13 mouse cellular contexts compared by ENCODE assay signal in genomic region chr8:47764068-47764467, GRCm38 (mm10). TPM values are rescaled to one million over a fixed set of nuclear protein-coding genes. Genes with fewer than 3 reads are reported as not detected.
DNase-seq lines count a peak whose midpoint lies in the region; ATAC-seq and TF ChIP-seq lines count a peak whose summit lies in the region.
"Had no signal": no experiment of that assay in that cellular context is flagged by ENCODE, and none has a peak within 500 bp of the region (broad histone marks: within the 10 kb centered on the region; RNA-seq: fewer than 3 reads in every experiment).

No protein-coding gene starts in this region.

- H3K9me3 ChIP-seq in heart, embryonic 12.5 days (replicated peaks): no peaks in the 10 kb centered on the region
- no peaks in the 10 kb centered on the region for H3K9me3 ChIP-seq in ES-Bruce4 (replicated peaks; ENCODE audit: control insufficient read depth, insufficient read depth, low read length, poor library complexity, severe bottlenecking)
- no peaks in the 10 kb centered on the region for H3K9me3 ChIP-seq in hindbrain, embryonic 15.5 days

- TF ChIP-seq POLR2A in ES-Bruce4 (IDR thresholded peaks at IDR 0.05; ENCODE audit: insufficient read depth, low read length): no peak

- no peak for DNase-seq in heart, postnatal 14 days
- DNase-seq in lung, postnatal 14 days: peak; percentile 18
- DNase-seq in left cerebral cortex, postnatal 10 days (ENCODE audit: extremely low spot score in 1 of 2, low spot score in 2 of 2): no peak
- no peak for DNase-seq in embryo, embryonic 9.5 days (ENCODE audit: extremely low spot score)
- DNase-seq: adrenal gland, adult 8-10 months had no signal

- no peak overlapping the region for H3K4me3 ChIP-seq in heart, embryonic 12.5 days
- no peak overlapping the region for H3K4me3 ChIP-seq in ES-Bruce4 (ENCODE audit: low read depth, low read length)
- 0 out of 2 replicates have a peak overlapping the region, but pooled peaks have one; percentile 3 for H3K4me3 ChIP-seq in hindbrain, embryonic 15.5 days

- H3K27ac ChIP-seq in heart, embryonic 12.5 days (ENCODE audit: poor library complexity, severe bottlenecking): no peak overlapping the region
- H3K27ac ChIP-seq in ES-Bruce4 (ENCODE audit: insufficient read depth, low read length): peak overlapping the region; percentile 28; the same call in 1 of the 2 replicates
- H3K27ac ChIP-seq in hindbrain, embryonic 15.5 days (replicated peaks): no peak overlapping the region

- peak overlapping the region; percentile 11 for H3K4me2 ChIP-seq in heart, embryonic 12.5 days
- H3K4me2 ChIP-seq in hindbrain, embryonic 15.5 days: peak overlapping the region; percentile 42

- no peak for TF ChIP-seq EP300 in ES-Bruce4 (IDR thresholded peaks at IDR 0.05; ENCODE audit: insufficient read depth, low read depth, low read length)

- no peak for ATAC-seq in heart, embryonic 12.5 days (ENCODE audit: insufficient number of reproducible peaks, low FRiP score)
- no peak for ATAC-seq in hindbrain, embryonic 15.5 days (ENCODE audit: low FRiP score, low read depth)
- no peak for ATAC-seq in erythroid progenitor cell, adult 5-6 weeks (replicated peaks; ENCODE audit: low FRiP score, poor library complexity, severe bottlenecking)

- H3K4me1 ChIP-seq in heart, embryonic 12.5 days (replicated peaks): no peaks in the 10 kb centered on the region
- peaks cover 4% of the 10 kb centered on the region for H3K4me1 ChIP-seq in ES-Bruce4 (ENCODE audit: control insufficient read depth, insufficient read depth, low read length)
- H3K4me1 ChIP-seq in hindbrain, embryonic 15.5 days (replicated peaks): peaks cover 19% of the 10 kb centered on the region

- H3K36me3 ChIP-seq in heart, embryonic 12.5 days: no peaks in the 10 kb centered on the region
- no peaks in the 10 kb centered on the region for H3K36me3 ChIP-seq in ES-Bruce4 (ENCODE audit: control insufficient read depth, insufficient read depth, low read length, poor library complexity, severe bottlenecking)
- H3K36me3 ChIP-seq in hindbrain, embryonic 15.5 days: no peaks in the 10 kb centered on the region

- TF ChIP-seq CTCF in ES-Bruce4 (IDR thresholded peaks at IDR 0.05; ENCODE audit: low read depth, low read length): no peak

- H3K9ac ChIP-seq in heart, embryonic 12.5 days: no peak overlapping the region
- H3K9ac ChIP-seq in ES-Bruce4 (ENCODE audit: low read depth, poor library complexity, severe bottlenecking): no peak overlapping the region
- no peak overlapping the region for H3K9ac ChIP-seq in hindbrain, embryonic 15.5 days

- intact Hi-C loops in heart, postnatal 14 days (cut with DNase I): no loop called here
- intact Hi-C loops in left cerebral cortex, postnatal 10 days (cut with DNase I): no loop called here

- H3K27me3 ChIP-seq in heart, embryonic 12.5 days (replicated peaks): no peaks in the 10 kb centered on the region
- 0 out of 2 replicates have a peak, but pooled peaks cover 3% of the 10 kb centered on the region for H3K27me3 ChIP-seq in ES-Bruce4 (ENCODE audit: control insufficient read depth, insufficient read depth, low read length, poor library complexity, severe bottlenecking)
- H3K27me3 ChIP-seq in hindbrain, embryonic 15.5 days: no peaks in the 10 kb centered on the region; the same call in 1 of the 2 replicates

- 56% methylated on average over 11 of the region's 11 CpGs for WGBS in heart, embryonic 12.5 days
- 28% methylated on average over 11 of the region's 11 CpGs for WGBS in hindbrain, embryonic 15.5 days

RNA-seq across cellular contexts. Expression of gene Cdkn2aip, which starts 50.3 kb away (rescaled TPM):
- polyA plus RNA-seq in heart, embryonic 12.5 days (2016; fragmentation: Nextera tagmentation; extraction: Ambion mirVana): 19.5 and 21.1 TPM in 2 replicates
- total RNA-seq in heart, postnatal 14 days (2021): 10 to 100 TPM; 11.0 to 11.6 TPM
- 12.0 and 12.2 TPM in 2 replicates for polyA plus RNA-seq in ES-Bruce4 (2011; ENCODE audit: insufficient read depth, insufficient read length, low read depth, missing spikeins)
- polyA plus RNA-seq in hindbrain, embryonic 15.5 days (2015; fragmentation: Nextera tagmentation; extraction: Ambion mirVana): 27.7 and 29.7 TPM in 2 replicates
- 10 to 100 TPM; 12.6 to 13.1 TPM for total RNA-seq in left cerebral cortex, postnatal 10 days (2021)
- total RNA-seq in erythroid progenitor cell, adult 5-6 weeks (2015; ENCODE audit: low replicate concordance): 11.2 and 13.0 TPM in 2 replicates
- 14.4 and 15.7 TPM in 2 replicates for total RNA-seq in erythroid progenitor cell, adult 5-6 weeks (2017; ENCODE audit: low replicate concordance)

RNA-seq across cellular contexts. Expression of gene Cldn24, which starts 57.9 kb away (rescaled TPM):
- polyA plus RNA-seq in heart, embryonic 12.5 days (2016; fragmentation: Nextera tagmentation; extraction: Ambion mirVana): not detected in 2 replicates
- not detected for total RNA-seq in heart, postnatal 14 days (2021)
- polyA plus RNA-seq in ES-Bruce4 (2011; ENCODE audit: insufficient read depth, insufficient read length, low read depth, missing spikeins): not detected in 2 replicates
- not detected in 2 replicates for polyA plus RNA-seq in hindbrain, embryonic 15.5 days (2015; fragmentation: Nextera tagmentation; extraction: Ambion mirVana)
- not detected for total RNA-seq in left cerebral cortex, postnatal 10 days (2021)
- not detected in 2 replicates for total RNA-seq in erythroid progenitor cell, adult 5-6 weeks (2015; ENCODE audit: low replicate concordance)
- not detected in 2 replicates for total RNA-seq in erythroid progenitor cell, adult 5-6 weeks (2017; ENCODE audit: low replicate concordance)
- total RNA-seq: adrenal gland, adult 8-10 months; gastrocnemius, postnatal 14 days; layer of hippocampus, postnatal 25 days; megakaryocyte, adult 5-6 weeks had no signal
- polyA plus RNA-seq: spleen, adult 2 months had no signal
